Mouse (Mus musculus) C2C12 (cell line): ENCODE measurements around the gene Vmn1r3. TPM values are rescaled to one million over a fixed set of nuclear protein-coding genes. Genes with fewer than 3 reads are reported as not detected.
"Not testable (repeated sequence)": the region's sequence is repeated elsewhere in the genome, so short reads cannot be mapped to it uniquely, and the experiment has no call there.

Experiments
- H3K27me3 ChIP-seq: one replicate; pipeline ENCODE4 v1.6.1; 2011; ENCODE audit not compliant: control insufficient read depth, insufficient read depth, insufficient read length
- H3K36me3 ChIP-seq: one replicate; pipeline ENCODE4 v1.6.1; 2011; ENCODE audit not compliant: control insufficient read depth, insufficient read depth
- H3K4me3 ChIP-seq: one replicate; pipeline ENCODE4 v1.5.1; 2011; ENCODE audit warnings: mild to moderate bottlenecking, control low read depth; ENCODE audit not compliant: poor library complexity, insufficient read depth, severe bottlenecking
- H3K79me2 ChIP-seq: one replicate; pipeline ENCODE4 v1.6.1; 2011; ENCODE audit not compliant: control insufficient read depth, insufficient read depth
- H3K79me3 ChIP-seq: one replicate; pipeline ENCODE4 v1.6.1; 2011; ENCODE audit warnings: low read depth, control low read depth
- H3ac ChIP-seq: one replicate; pipeline ENCODE3; 2011; ENCODE audit warnings: low read depth; ENCODE audit not compliant: control insufficient read depth, insufficient read length
- CEBPB ChIP-seq: IDR thresholded peaks from one replicate; pipeline ENCODE4 v1.6.1; 2011; ENCODE audit warnings: low read depth, mild to moderate bottlenecking, control low read depth, moderate library complexity
- CTCF ChIP-seq: IDR thresholded peaks from one replicate; pipeline ENCODE4 v1.5.1; 2011; ENCODE audit not compliant: control insufficient read depth, insufficient read depth, insufficient read length
- FOSL1 ChIP-seq: IDR thresholded peaks from one replicate; pipeline ENCODE4 v1.8.0; 2011; ENCODE audit warnings: mild to moderate bottlenecking, low read length; ENCODE audit not compliant: poor library complexity, insufficient read depth, severe bottlenecking
- MAX ChIP-seq: IDR thresholded peaks from one replicate; pipeline ENCODE4 v1.6.1; 2011; ENCODE audit warnings: mild to moderate bottlenecking, control low read depth
- MYOD1 ChIP-seq: IDR thresholded peaks from one replicate; pipeline ENCODE4 v1.6.1; 2011; ENCODE audit warnings: low read depth; ENCODE audit not compliant: control insufficient read depth, insufficient read length
- MYOG ChIP-seq: IDR thresholded peaks from one replicate; pipeline ENCODE4 v1.6.1; 2011; ENCODE audit not compliant: control insufficient read depth, insufficient read length; ENCODE audit errors: extremely low read depth
- USF1 ChIP-seq: IDR thresholded peaks from one replicate; pipeline ENCODE4 v1.6.1; 2011; ENCODE audit warnings: low read depth, mild to moderate bottlenecking, control low read depth, moderate library complexity
- polyA plus RNA-seq: library from polyadenylated mRNA; unstranded; fragments of >200 nt; fragmentation: generic; extraction: Trizol; gene quantifications from one replicate; pipeline ENCODE4 v1.2.1, GENCODE M21; 2012; ENCODE audit warnings: missing spikeins

Vmn1r3 gene
- polyA plus RNA-seq, 1 experiment: not detected

DNA sequence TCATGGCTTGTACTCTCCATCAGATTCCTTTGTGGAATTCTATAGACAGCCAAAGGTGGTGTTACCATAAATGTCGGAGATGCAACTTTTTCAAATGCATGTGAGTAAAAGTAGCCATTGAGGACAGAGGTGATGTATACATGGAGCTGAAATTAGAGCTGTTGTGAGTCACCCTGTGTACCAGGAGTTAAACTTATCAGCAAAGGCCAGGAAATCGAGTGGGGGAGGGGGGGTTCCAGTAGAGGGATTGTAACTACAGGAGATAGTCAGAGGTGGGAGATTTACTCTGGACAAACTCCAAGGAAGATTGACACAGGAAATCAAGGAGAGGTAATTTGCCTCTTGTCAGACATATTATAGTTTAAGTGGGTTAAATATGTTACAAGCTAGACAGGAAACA lies 31.2 kb upstream of the Vmn1r3 start:
- not testable (repeated sequence) for H3ac ChIP-seq, H3K36me3 ChIP-seq, H3K4me3 ChIP-seq, H3K27me3 ChIP-seq, H3K79me2 ChIP-seq, H3K79me3 ChIP-seq

DNA sequence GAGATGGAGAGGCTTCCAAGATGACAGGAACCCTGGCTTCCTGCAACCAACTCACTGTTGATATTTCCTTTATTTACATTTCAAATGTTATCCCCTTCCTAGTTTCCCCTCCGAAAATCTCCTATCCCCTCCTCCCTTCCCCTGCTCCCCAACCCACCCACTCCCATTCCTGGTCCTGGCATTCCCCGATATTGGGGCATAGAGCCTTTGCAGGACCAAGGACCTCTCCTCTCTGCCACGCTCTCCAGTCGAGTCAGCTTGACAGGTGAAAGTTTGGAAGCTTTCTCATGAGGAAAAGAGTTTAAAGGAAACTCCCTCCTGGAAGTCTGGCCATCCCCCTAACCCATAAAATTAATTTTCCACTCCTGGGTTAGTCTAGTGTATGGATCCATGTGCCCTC lies 28.2 kb upstream of the Vmn1r3 start:
- H3ac ChIP-seq, H3K4me3 ChIP-seq, H3K79me3 ChIP-seq, H3K27me3 ChIP-seq, H3K79me2 ChIP-seq, H3K36me3 ChIP-seq: not testable (repeated sequence)

DNA sequence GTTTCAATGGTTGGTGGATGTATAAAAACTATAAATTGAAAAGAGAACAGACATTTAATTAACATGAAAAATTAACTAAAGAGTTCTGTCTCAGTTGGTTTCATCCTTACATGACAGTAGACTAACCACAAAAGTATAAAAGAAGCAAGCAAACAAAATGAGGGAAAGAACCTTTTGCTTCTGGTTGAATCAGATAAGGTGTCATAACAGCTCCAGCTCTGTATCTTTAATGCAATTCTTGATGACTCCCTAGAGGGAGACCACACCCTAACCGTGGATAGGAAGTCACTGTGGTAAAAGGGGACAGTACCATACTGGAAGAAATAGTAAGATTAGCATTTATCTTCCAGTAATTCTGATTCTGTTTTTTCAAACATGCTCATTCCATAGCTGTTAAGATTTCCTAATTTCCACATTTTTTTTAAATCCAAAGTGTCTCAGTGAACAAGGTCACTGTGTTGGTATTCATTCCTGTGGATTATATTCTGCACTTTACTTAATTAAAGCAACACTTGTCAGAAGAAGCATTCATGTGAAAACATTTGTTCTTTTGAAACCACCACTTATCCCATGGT lies 24.6 kb upstream of the Vmn1r3 start:
- H3K79me2 ChIP-seq, H3K27me3 ChIP-seq: not testable (repeated sequence)

DNA sequence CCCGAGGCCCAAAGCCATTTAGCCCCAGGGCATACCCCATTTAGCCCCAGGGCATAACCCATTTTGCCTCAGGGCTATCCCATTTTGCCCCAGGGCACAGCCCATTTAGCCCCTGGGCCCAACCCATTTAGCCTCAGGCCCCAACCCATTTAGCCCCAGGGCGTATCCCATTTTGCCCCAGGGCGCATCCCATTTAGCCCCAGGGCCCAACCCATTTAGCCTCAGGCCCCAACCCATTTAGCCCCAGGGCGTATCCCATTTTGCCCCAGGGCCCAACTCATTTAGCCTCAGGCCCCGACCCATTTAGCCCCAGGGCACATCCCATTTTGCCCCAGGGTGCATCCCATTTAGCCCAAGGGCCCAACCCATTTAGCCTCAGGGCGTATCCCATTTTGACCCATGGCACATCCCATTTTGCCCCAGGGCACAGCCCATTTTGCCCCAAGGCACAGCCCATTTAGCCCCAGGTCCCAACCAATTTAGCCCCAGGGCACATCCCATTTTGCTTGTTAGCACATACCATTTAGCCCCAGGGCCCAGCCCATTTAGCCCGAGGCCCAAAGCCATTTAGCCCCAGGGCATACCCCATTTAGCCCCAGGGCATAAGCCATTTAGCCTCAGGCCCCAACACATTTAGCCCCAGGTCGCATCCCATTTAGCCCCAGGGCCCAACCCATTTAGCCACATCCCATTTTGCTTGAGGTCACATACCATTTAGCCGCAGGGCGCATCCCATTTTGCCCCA lies 8.2 kb downstream of the Vmn1r3 start:
- not testable (repeated sequence) for H3K27me3 ChIP-seq, H3ac ChIP-seq, H3K79me3 ChIP-seq, H3K4me3 ChIP-seq, H3K79me2 ChIP-seq, H3K36me3 ChIP-seq

More for the DNA sequence above, 24.6 kb upstream of the Vmn1r3 start:
- H3K4me3 ChIP-seq, H3ac ChIP-seq, H3K79me3 ChIP-seq, H3K36me3 ChIP-seq: not testable (repeated sequence)

DNA sequence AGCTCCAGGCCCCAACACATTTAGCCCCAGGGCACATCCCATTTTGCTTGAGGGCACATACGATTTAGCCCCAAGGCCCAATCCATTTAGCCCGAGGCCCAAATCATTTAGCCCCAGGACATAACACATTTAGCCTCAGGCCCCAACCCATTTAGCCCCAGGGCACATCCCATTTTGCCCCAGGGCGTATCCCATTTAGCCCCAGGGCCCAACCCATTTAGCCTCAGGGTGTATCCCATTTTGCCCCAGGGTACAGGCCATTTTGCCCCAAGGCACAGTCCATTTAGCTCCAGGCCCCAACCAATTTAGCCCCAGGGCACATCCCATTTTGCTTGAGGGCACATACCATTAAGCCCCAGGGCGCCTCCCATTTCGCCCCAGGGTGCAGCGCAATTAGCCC lies 9.0 kb downstream of the Vmn1r3 start:
- not testable (repeated sequence) for H3K79me2 ChIP-seq, H3ac ChIP-seq, H3K27me3 ChIP-seq, H3K4me3 ChIP-seq, H3K79me3 ChIP-seq, H3K36me3 ChIP-seq

DNA sequence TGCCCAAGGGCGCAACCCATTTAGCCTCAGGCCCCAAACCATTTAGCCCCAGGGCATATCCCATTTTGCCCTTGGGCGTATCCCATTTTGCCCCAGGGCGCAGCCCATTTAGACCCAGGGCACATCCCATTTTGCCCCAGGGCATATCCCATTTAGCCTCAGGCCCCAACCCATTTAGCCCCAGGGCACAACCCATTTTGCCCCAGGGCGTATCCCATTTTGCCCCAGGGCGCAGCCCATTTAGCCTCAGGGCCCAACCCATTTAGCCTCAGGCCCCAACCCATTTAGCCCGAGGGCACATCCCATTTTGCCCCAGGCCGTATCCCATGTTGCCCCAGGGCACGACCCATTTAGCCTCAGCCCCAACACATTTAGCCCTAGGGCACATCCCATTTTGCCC lies 9.4 kb downstream of the Vmn1r3 start:
- not testable (repeated sequence) for H3K27me3 ChIP-seq, H3K4me3 ChIP-seq, H3ac ChIP-seq, H3K36me3 ChIP-seq, H3K79me2 ChIP-seq, H3K79me3 ChIP-seq

DNA sequence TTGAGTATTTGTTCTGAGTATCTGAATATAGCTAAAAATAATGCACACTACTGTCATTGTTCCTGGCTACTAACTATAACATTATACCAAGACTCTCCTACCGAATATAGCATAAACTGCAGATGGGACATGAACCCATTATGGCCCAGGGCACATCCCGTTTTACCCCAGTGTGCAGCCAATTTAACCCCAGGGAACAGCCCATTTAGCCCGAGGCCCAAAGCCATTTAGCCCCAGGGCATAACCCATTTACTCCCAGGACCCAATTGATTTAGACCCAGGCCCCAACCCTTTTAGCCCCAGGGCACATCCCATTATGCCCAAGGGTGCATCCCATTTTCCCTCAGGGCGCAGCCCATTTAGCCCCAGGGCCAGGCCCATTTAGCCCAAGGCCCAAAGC lies 10.6 kb downstream of the Vmn1r3 start:
- H3K4me3 ChIP-seq, H3K27me3 ChIP-seq, H3K79me3 ChIP-seq, H3ac ChIP-seq, H3K79me2 ChIP-seq, H3K36me3 ChIP-seq: not testable (repeated sequence)

DNA sequence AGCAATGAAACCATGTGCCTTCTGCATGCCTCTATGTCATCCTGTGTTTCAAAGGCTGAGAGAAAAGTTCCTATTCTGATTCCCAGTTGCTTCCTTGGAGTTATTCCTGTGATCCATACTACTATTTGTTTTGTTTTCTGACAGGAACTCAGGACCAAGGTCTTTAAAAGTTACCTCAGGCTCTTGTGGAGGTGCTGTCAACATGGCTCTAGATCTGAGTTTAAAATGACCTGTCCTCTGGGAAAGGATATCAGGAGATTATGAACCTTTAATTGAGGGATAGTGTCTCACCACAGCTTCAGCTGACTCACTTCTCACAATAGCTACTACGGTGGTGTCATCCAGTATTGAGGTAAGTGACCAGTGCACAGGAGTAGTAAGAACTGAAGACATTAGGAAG lies 18.1 kb downstream of the Vmn1r3 start, which contains the start of gene Vmn1r2:
Gene Vmn1r2, plus strand, starts transcription at position 301 of the 400 bp plus-strand sequence.
- not testable (repeated sequence) for H3K36me3 ChIP-seq, H3K27me3 ChIP-seq, H3K79me2 ChIP-seq, H3K79me3 ChIP-seq, H3K4me3 ChIP-seq, H3ac ChIP-seq

DNA sequence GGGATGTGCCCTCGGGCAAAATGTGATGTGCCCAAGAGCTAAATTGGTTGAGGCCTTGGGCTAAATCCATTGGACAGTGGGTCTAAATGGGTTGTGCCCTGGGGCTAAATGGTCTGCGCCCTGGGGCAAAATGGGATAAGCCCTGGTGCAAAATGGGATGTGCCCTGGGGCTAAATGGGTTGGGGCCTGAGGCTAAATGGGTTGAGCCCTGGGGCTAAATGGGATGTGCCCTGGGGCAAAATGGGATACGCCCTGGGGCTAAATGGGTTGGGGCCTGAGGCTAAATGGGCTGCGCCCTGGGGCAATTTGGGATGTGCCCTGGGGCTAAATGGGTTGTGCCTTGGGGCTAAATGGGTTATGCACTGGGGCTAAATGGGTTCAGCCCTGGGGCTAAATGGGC lies 20.1 kb downstream of the Vmn1r3 start:
- H3K36me3 ChIP-seq: no peaks in the 10 kb centered on the region
- no peaks in the 10 kb centered on the region for H3K27me3 ChIP-seq
- no peak overlapping the region for H3K4me3 ChIP-seq
- TF ChIP-seq MYOG (no peak), CTCF (no peak), MYOD1 (no peak), MAX (no peak), USF1 (no peak), FOSL1 (no peak), CEBPB (no peak)
- no peaks in the 10 kb centered on the region for H3K79me2 ChIP-seq
- no peaks in the 10 kb centered on the region for H3K79me3 ChIP-seq
- no peak overlapping the region for H3ac ChIP-seq

DNA sequence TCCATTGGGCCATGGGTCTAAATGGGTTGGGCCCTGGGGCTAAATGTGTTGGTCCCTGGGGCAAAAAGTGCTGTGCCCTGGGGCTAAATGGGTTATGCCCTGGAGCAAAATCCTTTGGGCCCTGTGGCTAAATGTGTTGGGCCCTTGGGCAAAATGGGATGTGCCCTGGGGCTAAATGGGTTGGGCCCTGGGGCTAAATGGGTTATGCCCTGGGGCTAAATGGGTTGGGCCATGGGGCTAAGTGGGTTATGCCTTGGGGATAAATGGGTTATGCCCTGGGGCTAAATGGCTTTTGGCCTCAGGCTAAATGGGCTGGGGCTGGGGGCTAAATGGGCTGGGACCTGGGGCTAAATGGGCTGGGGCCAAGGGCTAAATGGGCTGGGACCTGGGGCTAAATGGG lies 20.7 kb downstream of the Vmn1r3 start:
- H3ac ChIP-seq, H3K4me3 ChIP-seq, H3K79me2 ChIP-seq, H3K27me3 ChIP-seq, H3K36me3 ChIP-seq, H3K79me3 ChIP-seq: not testable (repeated sequence)

DNA sequence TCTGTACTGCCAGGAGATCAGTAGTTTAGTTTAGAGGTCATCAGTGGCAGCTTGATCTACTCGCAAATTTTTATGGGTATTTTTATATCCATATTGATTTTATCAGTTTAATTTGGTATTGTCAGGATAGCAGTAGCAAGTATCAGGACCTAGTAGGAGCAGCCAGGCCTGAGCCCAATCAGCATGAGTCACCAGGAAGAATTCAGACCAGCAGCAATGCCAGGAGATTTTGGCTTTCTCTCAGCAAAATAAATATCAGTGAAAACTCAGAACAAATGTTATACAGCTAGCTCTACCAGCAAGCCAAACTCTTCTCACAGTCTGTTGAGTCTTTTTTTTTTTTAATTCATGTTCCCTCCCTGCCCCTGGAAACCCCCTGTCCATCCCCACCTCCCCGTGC lies 31.8 kb downstream of the Vmn1r3 start:
- not testable (repeated sequence) for H3ac ChIP-seq, H3K79me3 ChIP-seq, H3K27me3 ChIP-seq, H3K36me3 ChIP-seq, H3K79me2 ChIP-seq, H3K4me3 ChIP-seq
